Mouse (Mus musculus): ENCODE measurements at regions not wholly inside any gene's neighbourhood (a gene's known extent, or its start where the extent isn't known, plus 50 kb on each side); places are given as distances from the start of the nearest gene placed in this dataset.

GRCm38 (mm10) chr8:115874789-115875188 lies 167.2 kb upstream of the Maf start:
- TF ChIP-seq HCFC1 (IDR thresholded peaks at IDR 0.05; ENCODE audit: borderline replicate concordance, insufficient read depth, low read length), result no peak
- no peak for TF ChIP-seq ZC3H11A (IDR thresholded peaks at IDR 0.05; ENCODE audit: borderline replicate concordance, low read depth, low read length)
- TF ChIP-seq CHD2 (IDR thresholded peaks at IDR 0.05; ENCODE audit: low read depth, low read length), result no peak
- no peak for TF ChIP-seq ZNF384 (IDR thresholded peaks at IDR 0.05; ENCODE audit: low read depth, low read length)

Data from ES-E14 (cell line).